ENCODE assay signal across 25 mouse cellular contexts in genomic region chr7:105690875-105691274, GRCm38 (mm10). TPM values are rescaled to one million over a fixed set of nuclear protein-coding genes. Genes with fewer than 3 reads are reported as not detected.
DNase-seq lines count a peak whose midpoint lies in the region; ATAC-seq and TF ChIP-seq lines count a peak whose summit lies in the region.
"Had no signal": no experiment of that assay in that cellular context is flagged by ENCODE, and none has a peak within 500 bp of the region (broad histone marks: within the 10 kb centered on the region; RNA-seq: fewer than 3 reads in every experiment).

No protein-coding gene starts in this region.

- TF ChIP-seq EP300 in lung, postnatal 0 days (IDR thresholded peaks at IDR 0.05) = no peak
- peak; percentile 46 to 82; a peak in 3 of 4 replicates for TF ChIP-seq EP300 in MEL (IDR thresholded peaks at IDR 0.05; ENCODE audit: low read depth in 1 of 2, low read length in 2 of 2)

- no peaks in the 10 kb centered on the region for H3K36me3 ChIP-seq in lung, postnatal 0 days (ENCODE audit: insufficient read depth, low read length)
- peaks cover 0 to 9% of the 10 kb centered on the region in 2 experiments; a peak in 2 of 4 replicates for H3K36me3 ChIP-seq in MEL (ENCODE audit: control insufficient read depth in 1 of 2, insufficient read depth in 2 of 2, low read length in 2 of 2)
- H3K36me3 ChIP-seq: embryonic facial prominence, embryonic 13.5 days; forebrain, embryonic 12.5 days; G1E; heart, embryonic 12.5 days; hindbrain, embryonic 12.5 days had no signal

- TF ChIP-seq CTCF in lung, postnatal 0 days (IDR thresholded peaks at IDR 0.05) = no peak
- TF ChIP-seq CTCF in MEL (IDR thresholded peaks at IDR 0.05 in 2 of 3, conservative IDR thresholded peaks at IDR 0.05 in 1 of 3; ENCODE audit: control insufficient read depth in 1 of 3, insufficient read depth in 1 of 3, low read depth in 2 of 3, low read length in 3 of 3, poor library complexity in 1 of 3, severe bottlenecking in 1 of 3) = no peak

- H3K4me2 ChIP-seq in lung, postnatal 0 days (replicated peaks; ENCODE audit: low read depth, low read length) = no peak overlapping the region
- H3K4me2 ChIP-seq: embryonic facial prominence, embryonic 13.5 days; forebrain, embryonic 12.5 days; heart, embryonic 12.5 days; hindbrain, embryonic 12.5 days had no signal

- no peaks in the 10 kb centered on the region for H3K79me2 ChIP-seq in MEL (ENCODE audit: control insufficient read depth, insufficient read depth, low read length, poor library complexity)

- WGBS in lung, postnatal 0 days = 56% methylated on average over 1 of the region's 1 CpGs

- no peaks in the 10 kb centered on the region for H3K4me1 ChIP-seq in lung, postnatal 0 days (ENCODE audit: insufficient read depth, low read depth, low read length)
- peaks cover 0 to 8% of the 10 kb centered on the region in 2 experiments; a peak in 1 of 4 replicates for H3K4me1 ChIP-seq in MEL (ENCODE audit: control insufficient read depth in 1 of 2, insufficient read depth in 2 of 2, low read length in 2 of 2)
- H3K4me1 ChIP-seq: forebrain, embryonic 12.5 days; heart, embryonic 12.5 days; hindbrain, embryonic 12.5 days had no signal

- no peak overlapping the region for H3K4me3 ChIP-seq in lung, postnatal 0 days (ENCODE audit: low read depth, low read length)
- H3K4me3 ChIP-seq in MEL (ENCODE audit: control insufficient read depth in 1 of 2, insufficient read depth in 1 of 2, low read depth in 2 of 2, low read length in 2 of 2) = no peak overlapping the region
- H3K4me3 ChIP-seq: embryonic facial prominence, embryonic 13.5 days; forebrain, embryonic 12.5 days; heart, adult 2 months; heart, embryonic 12.5 days; hindbrain, embryonic 12.5 days had no signal

- H3K27ac ChIP-seq in lung, postnatal 0 days (ENCODE audit: low read length) = no peak overlapping the region
- no peak overlapping the region for H3K27ac ChIP-seq in MEL (ENCODE audit: control insufficient read depth, low read depth, low read length)
- H3K27ac ChIP-seq: embryonic facial prominence, embryonic 13.5 days; forebrain, embryonic 12.5 days; heart, adult 2 months; hindbrain, embryonic 12.5 days had no signal

- H3K9ac ChIP-seq in lung, postnatal 0 days (replicated peaks; ENCODE audit: low read depth) = no peak overlapping the region
- H3K9ac ChIP-seq in MEL (ENCODE audit: control insufficient read depth, low read depth, low read length, poor library complexity, severe bottlenecking) = no peak overlapping the region
- H3K9ac ChIP-seq: embryonic facial prominence, embryonic 13.5 days; forebrain, embryonic 12.5 days; heart, embryonic 12.5 days; hindbrain, embryonic 12.5 days had no signal

- H3K27me3 ChIP-seq in lung, postnatal 0 days (replicated peaks; ENCODE audit: insufficient read depth, low read length) = no peaks in the 10 kb centered on the region
- no peaks in the 10 kb centered on the region for H3K27me3 ChIP-seq in MEL (ENCODE audit: control insufficient read depth in 1 of 2, insufficient read depth in 2 of 2, low read length in 2 of 2)
- H3K27me3 ChIP-seq: forebrain, embryonic 12.5 days; heart, embryonic 12.5 days; hindbrain, embryonic 12.5 days had no signal

- peak; percentile 10 for DNase-seq in lung, postnatal 0 days (ENCODE audit: low spot score)
- DNase-seq in lung, postnatal 4 days = no peak
- DNase-seq in MEL (ENCODE audit: low read depth, low spot score) = peak; percentile 71
- no peak for DNase-seq in gastrocnemius, postnatal 4 days (ENCODE audit: low spot score in 2 of 2)
- no peak for DNase-seq in cerebellum, adult 9-11 months
- DNase-seq in retina, embryonic 14.5 days (ENCODE audit: low spot score) = no peak
- DNase-seq: adrenal gland, adult 8-10 months; adrenal gland, postnatal 36 days; cerebellum, adult 11 months; cerebellum, adult 8-10 months; cerebellum, postnatal 25 days; gastrocnemius, postnatal 25 days; heart, adult 2 months; heart, postnatal 36 days had no signal

- TF ChIP-seq POLR2A in MEL (IDR thresholded peaks at IDR 0.05; ENCODE audit: control insufficient read depth in 1 of 2, insufficient read depth in 1 of 2, low read depth in 1 of 2, low read length in 2 of 2, poor library complexity in 1 of 2) = no peak

- TF ChIP-seq RAD21 in MEL (IDR thresholded peaks at IDR 0.05; ENCODE audit: low read depth, low read length) = no peak

- ATAC-seq in lung, postnatal 0 days = no peak
- peak; percentile 98 for ATAC-seq in granulocyte monocyte progenitor cell, adult 5-6 weeks (replicated peaks; ENCODE audit: poor library complexity, severe bottlenecking)
- peak; percentile 66 for ATAC-seq in monocyte, adult 5-6 weeks (replicated peaks; ENCODE audit: insufficient number of reproducible peaks, low FRiP score, low TSS enrichment, poor library complexity, severe bottlenecking)
- ATAC-seq: forebrain, embryonic 16.5 days; hindbrain, embryonic 16.5 days; inflammation-experienced regulatory T-cells, adult 6 months; intestine, postnatal 0 days had no signal

- no peaks in the 10 kb centered on the region for H3K9me3 ChIP-seq in lung, postnatal 0 days (ENCODE audit: low read length)
- H3K9me3 ChIP-seq in MEL (replicated peaks; ENCODE audit: insufficient read depth, low read length) = no peaks in the 10 kb centered on the region
- H3K9me3 ChIP-seq: embryonic facial prominence, embryonic 13.5 days; forebrain, embryonic 12.5 days; G1E; heart, embryonic 12.5 days; hindbrain, embryonic 12.5 days had no signal

TF ChIP-seq in MEL, 35 proteins besides CTCF, POLR2A, EP300 and RAD21:
- 0 out of 2 replicates have a peak, but pooled peaks have one; percentile 26 for TF ChIP-seq ETS1 (IDR thresholded peaks at IDR 0.05; ENCODE audit: low read depth, low read length)
- peak; percentile 69 for TF ChIP-seq RCOR1 (IDR thresholded peaks at IDR 0.05; ENCODE audit: low read depth, low read length)
- TF ChIP-seq HCFC1 (IDR thresholded peaks at IDR 0.05; ENCODE audit: low read depth, low read length) = no peak
- peak; percentile 66 for TF ChIP-seq GATA1 (IDR thresholded peaks at IDR 0.05; ENCODE audit: low read depth, low read length)
- TF ChIP-seq SIN3A (IDR thresholded peaks at IDR 0.05; ENCODE audit: low read length) = no peak
- no peak for TF ChIP-seq E2F4 (IDR thresholded peaks at IDR 0.05; ENCODE audit: borderline replicate concordance, low read depth, low read length)
- no peak for TF ChIP-seq TBP (IDR thresholded peaks at IDR 0.05; ENCODE audit: low read depth, low read length)
- no peak for TF ChIP-seq NELFE (IDR thresholded peaks at IDR 0.05; ENCODE audit: low read depth, low read length)

RNA-seq across cellular contexts. Expression of gene Dnhd1, which starts 40.2 kb away (rescaled TPM):
- 0.60 and 0.79 TPM in 2 replicates for polyA plus RNA-seq in lung, postnatal 0 days (2015; fragmentation: Nextera tagmentation; extraction: Ambion mirVana)
- 1.5 and 1.7 TPM in 2 replicates for total RNA-seq in MEL (2012; rRNA removed)
- 1 to 10 TPM in 1 of 2 experiments, not detected in 1; 2.6 TPM for polyA plus RNA-seq in MEL (2012; ENCODE audit: insufficient read depth in 1 of 2, insufficient read length in 2 of 2, low read depth in 1 of 2, low replicate concordance in 2 of 2, missing spikeins in 1 of 2)
- 0.45 and 3.7 TPM in 2 replicates for total RNA-seq in granulocyte monocyte progenitor cell, adult 5-6 weeks (2014; fragmentation: Nextera tagmentation)
- total RNA-seq in granulocyte monocyte progenitor cell, adult 5-6 weeks (2017) = 0.13 and 1.2 TPM in 2 replicates
- 1.6 to 6.3 TPM (median 5.8 TPM) in 3 replicates for total RNA-seq in monocyte, adult 5-6 weeks (2017)
- total RNA-seq in gastrocnemius, postnatal 4 days (2021) = 1 to 10 TPM; 2.2 to 3.0 TPM

RNA-seq across cellular contexts. Expression of gene Ilk, which starts 45.5 kb away (rescaled TPM):
- 378 and 390 TPM in 2 replicates for polyA plus RNA-seq in lung, postnatal 0 days (2015; fragmentation: Nextera tagmentation; extraction: Ambion mirVana)
- total RNA-seq in MEL (2012; rRNA removed) = 48.3 and 49.6 TPM in 2 replicates
- polyA plus RNA-seq in MEL (2012; ENCODE audit: insufficient read depth in 1 of 2, insufficient read length in 2 of 2, low read depth in 1 of 2, low replicate concordance in 2 of 2, missing spikeins in 1 of 2) = 10 to 100 TPM in 1 of 2 experiments, not detected in 1; 76.9 TPM
- 167 and 168 TPM in 2 replicates for total RNA-seq in granulocyte monocyte progenitor cell, adult 5-6 weeks (2014; fragmentation: Nextera tagmentation)
- total RNA-seq in granulocyte monocyte progenitor cell, adult 5-6 weeks (2017) = 81.6 and 87.8 TPM in 2 replicates
- 105 to 145 TPM (median 128 TPM) in 3 replicates for total RNA-seq in monocyte, adult 5-6 weeks (2017)
- 100 to 1,000 TPM; 186 to 188 TPM for total RNA-seq in gastrocnemius, postnatal 4 days (2021)

RNA-seq across cellular contexts. Expression of gene Rrp8, which starts 46.3 kb away (rescaled TPM):
- 19.0 and 19.3 TPM in 2 replicates for polyA plus RNA-seq in lung, postnatal 0 days (2015; fragmentation: Nextera tagmentation; extraction: Ambion mirVana)
- 43.7 and 54.2 TPM in 2 replicates for total RNA-seq in MEL (2012; rRNA removed)
- 10 to 100 TPM in 1 of 2 experiments, not detected in 1; 66.9 TPM for polyA plus RNA-seq in MEL (2012; ENCODE audit: insufficient read depth in 1 of 2, insufficient read length in 2 of 2, low read depth in 1 of 2, low replicate concordance in 2 of 2, missing spikeins in 1 of 2)
- 35.7 and 68.6 TPM in 2 replicates for total RNA-seq in granulocyte monocyte progenitor cell, adult 5-6 weeks (2014; fragmentation: Nextera tagmentation)
- 35.7 and 40.9 TPM in 2 replicates for total RNA-seq in granulocyte monocyte progenitor cell, adult 5-6 weeks (2017)
- total RNA-seq in monocyte, adult 5-6 weeks (2017) = 9.4 to 15.5 TPM (median 14.7 TPM) in 3 replicates
- 10 to 100 TPM; 14.5 to 16.9 TPM for total RNA-seq in gastrocnemius, postnatal 4 days (2021)

RNA-seq across cellular contexts. Expression of gene Gm45799, which starts 50.5 kb away (rescaled TPM):
- 41.7 and 53.1 TPM in 2 replicates for polyA plus RNA-seq in lung, postnatal 0 days (2015; fragmentation: Nextera tagmentation; extraction: Ambion mirVana)
- 59.1 and 67.2 TPM in 2 replicates for total RNA-seq in MEL (2012; rRNA removed)
- polyA plus RNA-seq in MEL (2012; ENCODE audit: insufficient read depth in 1 of 2, insufficient read length in 2 of 2, low read depth in 1 of 2, low replicate concordance in 2 of 2, missing spikeins in 1 of 2) = 100 to 1,000 TPM in 1 of 2 experiments, not detected in 1; 109 TPM
- 28.7 TPM in 1 of 2 replicates, not detected in the other for total RNA-seq in granulocyte monocyte progenitor cell, adult 5-6 weeks (2014; fragmentation: Nextera tagmentation)
- total RNA-seq in granulocyte monocyte progenitor cell, adult 5-6 weeks (2017) = 0.99 TPM in 1 of 2 replicates, not detected in the other
- 1.5 to 7.3 TPM (median 2.1 TPM) in 3 replicates for total RNA-seq in monocyte, adult 5-6 weeks (2017)
- 1 to 10 TPM; 2.8 to 4.0 TPM for total RNA-seq in gastrocnemius, postnatal 4 days (2021)

RNA-seq across cellular contexts. Expression of gene Arfip2, which starts 50.7 kb away (rescaled TPM):
- polyA plus RNA-seq in lung, postnatal 0 days (2015; fragmentation: Nextera tagmentation; extraction: Ambion mirVana) = 48.5 and 52.7 TPM in 2 replicates
- 75.6 and 78.4 TPM in 2 replicates for total RNA-seq in MEL (2012; rRNA removed)
- polyA plus RNA-seq in MEL (2012; ENCODE audit: insufficient read depth in 1 of 2, insufficient read length in 2 of 2, low read depth in 1 of 2, low replicate concordance in 2 of 2, missing spikeins in 1 of 2) = 100 to 1,000 TPM in 1 of 2 experiments, not detected in 1; 108 TPM
- total RNA-seq in granulocyte monocyte progenitor cell, adult 5-6 weeks (2014; fragmentation: Nextera tagmentation) = 23.8 and 31.4 TPM in 2 replicates
- total RNA-seq in granulocyte monocyte progenitor cell, adult 5-6 weeks (2017) = 47.1 and 85.6 TPM in 2 replicates
- total RNA-seq in monocyte, adult 5-6 weeks (2017) = 35.1 to 41.9 TPM (median 38.1 TPM) in 3 replicates
- 10 to 100 TPM; 39.9 to 41.7 TPM for total RNA-seq in gastrocnemius, postnatal 4 days (2021)

Comparison
In these comparisons a context has a peak if more than half of its experiments do, and no peak if none do; other contexts are left out.
1. DNase-seq: peak in lung, postnatal 0 days (single experiment) and MEL (single experiment); none in lung, postnatal 4 days (0 of 2), gastrocnemius, postnatal 4 days (0 of 2), cerebellum, adult 9-11 months (single experiment) and retina, embryonic 14.5 days (single experiment).